Mouse (Mus musculus): Measurements from ENCODE around the gene Asb2. TPM values are rescaled to one million over a fixed set of nuclear protein-coding genes. Genes with fewer than 3 reads are reported as not detected.

Gene Asb2
- polyA plus RNA-seq, 1 experiment: 3.6 TPM

GRCm38 (mm10) chr12:103332879-103333278, 22.9 kb downstream of the Asb2 start:
- Histone ChIP-seq H3K27ac (ENCODE audit: control insufficient read depth, insufficient read depth, low read depth, low read length) (no peak overlapping the region), H3K4me1 (ENCODE audit: control insufficient read depth, insufficient read depth, low read length) (no peaks in the 10 kb centered on the region), H3K27me3 (ENCODE audit: control insufficient read depth, insufficient read depth, low read length) (no peaks in the 10 kb centered on the region), H3K36me3 (ENCODE audit: control insufficient read depth, insufficient read depth, low read length) (no peaks in the 10 kb centered on the region), H3K4me3 (ENCODE audit: control insufficient read depth, low read depth, low read length) (no peak overlapping the region)
- TF ChIP-seq CTCF (IDR thresholded peaks at IDR 0.05; ENCODE audit: control insufficient read depth, insufficient read depth, insufficient replicate concordance, low read depth, low read length): no peak

DNA sequence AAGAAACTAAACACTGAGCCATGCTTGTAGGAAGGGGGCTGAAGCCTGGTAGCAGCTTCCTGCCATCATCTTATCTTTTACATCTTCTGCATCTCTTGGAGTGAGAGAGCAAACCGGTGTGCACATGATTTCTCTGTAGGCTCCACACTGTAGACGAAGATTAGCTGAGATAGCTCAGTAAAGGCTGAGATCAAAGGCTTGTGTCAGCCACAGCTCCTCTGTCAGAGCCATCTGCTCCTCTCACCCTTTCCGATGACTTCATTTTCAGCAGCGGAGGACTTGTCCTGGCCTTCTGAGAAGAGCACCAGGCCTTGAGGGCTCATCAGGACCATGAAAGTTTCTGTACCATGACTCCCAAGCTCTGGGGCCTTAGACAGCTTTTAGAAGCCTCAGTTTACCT, 24.3 kb downstream of the Asb2 start:
- H3K27me3 ChIP-seq (ENCODE audit: control insufficient read depth, insufficient read depth, low read length): no peaks in the 10 kb centered on the region
- no peaks in the 10 kb centered on the region for H3K4me1 ChIP-seq (ENCODE audit: control insufficient read depth, insufficient read depth, low read length)
- H3K27ac ChIP-seq (ENCODE audit: control insufficient read depth, insufficient read depth, low read depth, low read length): no peak overlapping the region
- H3K36me3 ChIP-seq (ENCODE audit: control insufficient read depth, insufficient read depth, low read length): no peaks in the 10 kb centered on the region
- no peak for TF ChIP-seq CTCF (IDR thresholded peaks at IDR 0.05; ENCODE audit: control insufficient read depth, insufficient read depth, insufficient replicate concordance, low read depth, low read length)
- TF ChIP-seq POLR2A (IDR thresholded peaks at IDR 0.05; ENCODE audit: control insufficient read depth, low read depth, low read length): no peak
- H3K4me3 ChIP-seq (ENCODE audit: control insufficient read depth, low read depth, low read length): no peak overlapping the region

DNA sequence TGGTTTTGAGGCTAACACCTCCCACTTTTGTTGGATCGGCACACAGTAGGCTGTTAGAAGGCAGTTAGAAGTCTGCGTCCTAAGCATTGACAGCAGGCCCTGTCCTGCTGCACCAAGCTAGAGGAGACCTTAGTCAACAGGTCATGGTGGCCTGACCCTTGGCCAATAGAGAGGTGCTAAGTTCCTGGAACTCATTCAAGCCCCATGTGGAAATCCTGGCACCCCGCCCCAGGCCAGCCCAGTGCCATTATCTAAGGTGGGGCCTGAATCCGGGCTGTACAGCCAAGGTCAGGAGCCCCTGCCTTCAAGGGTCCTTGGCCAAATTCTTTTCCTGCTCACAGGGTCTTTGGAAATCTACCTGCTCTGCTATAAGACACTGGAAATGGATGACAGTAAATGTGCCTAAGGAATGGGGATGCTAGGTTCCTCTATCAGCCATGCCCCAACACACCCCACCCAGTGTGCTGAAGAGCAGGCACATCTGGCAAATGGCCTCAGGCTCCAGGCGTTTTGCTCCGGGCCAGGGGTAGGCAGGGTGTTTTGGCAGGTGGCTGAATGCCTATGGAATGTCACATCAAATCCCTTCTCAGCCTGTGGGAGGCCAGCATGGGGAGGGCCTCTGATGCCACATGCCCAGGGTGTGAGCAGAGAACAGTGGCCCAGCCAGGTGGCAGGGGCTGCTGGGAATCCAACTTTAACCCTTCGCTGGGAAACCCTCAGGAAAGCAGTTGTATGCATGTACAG, 27.2 kb downstream of the Asb2 start:
- H3K4me1 ChIP-seq (ENCODE audit: control insufficient read depth, insufficient read depth, low read length): peaks cover 8% of the 10 kb centered on the region
- H3K27ac ChIP-seq (ENCODE audit: control insufficient read depth, insufficient read depth, low read depth, low read length): no peak overlapping the region
- no peak for TF ChIP-seq POLR2A (IDR thresholded peaks at IDR 0.05; ENCODE audit: control insufficient read depth, low read depth, low read length)
- no peak overlapping the region for H3K4me3 ChIP-seq (ENCODE audit: control insufficient read depth, low read depth, low read length)
- no peaks in the 10 kb centered on the region for H3K27me3 ChIP-seq (ENCODE audit: control insufficient read depth, insufficient read depth, low read length)
- H3K36me3 ChIP-seq (ENCODE audit: control insufficient read depth, insufficient read depth, low read length): no peaks in the 10 kb centered on the region

DNA sequence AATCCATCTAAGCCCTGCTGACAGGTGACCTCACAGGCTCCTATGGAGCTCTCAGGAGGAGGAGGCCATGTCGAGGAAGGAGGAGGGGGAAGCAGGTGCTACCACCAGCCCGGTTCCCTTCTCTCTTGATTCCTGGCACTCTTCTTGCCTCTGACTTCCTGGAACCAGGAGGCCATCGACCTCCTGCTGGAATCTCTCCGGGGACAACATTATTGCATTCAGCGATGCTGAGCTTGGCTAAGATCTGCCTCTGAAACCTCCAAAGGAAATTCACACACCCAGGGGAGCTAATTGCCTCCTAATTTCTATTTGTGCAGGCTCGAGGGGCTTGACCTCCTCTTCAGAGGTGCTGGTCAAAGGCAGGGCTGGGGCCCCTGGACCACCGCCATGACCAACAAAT, 28.7 kb downstream of the Asb2 start:
- Histone ChIP-seq H3K4me1 (ENCODE audit: control insufficient read depth, insufficient read depth, low read length) (peaks cover 8% of the 10 kb centered on the region), H3K27me3 (ENCODE audit: control insufficient read depth, insufficient read depth, low read length) (no peaks in the 10 kb centered on the region), H3K36me3 (ENCODE audit: control insufficient read depth, insufficient read depth, low read length) (no peaks in the 10 kb centered on the region), H3K4me3 (ENCODE audit: control insufficient read depth, low read depth, low read length) (no peak overlapping the region), H3K27ac (ENCODE audit: control insufficient read depth, insufficient read depth, low read depth, low read length) (no peak overlapping the region)
- no peak for TF ChIP-seq CTCF (IDR thresholded peaks at IDR 0.05; ENCODE audit: control insufficient read depth, insufficient read depth, insufficient replicate concordance, low read depth, low read length)
- no peak for TF ChIP-seq POLR2A (IDR thresholded peaks at IDR 0.05; ENCODE audit: control insufficient read depth, low read depth, low read length)

DNA sequence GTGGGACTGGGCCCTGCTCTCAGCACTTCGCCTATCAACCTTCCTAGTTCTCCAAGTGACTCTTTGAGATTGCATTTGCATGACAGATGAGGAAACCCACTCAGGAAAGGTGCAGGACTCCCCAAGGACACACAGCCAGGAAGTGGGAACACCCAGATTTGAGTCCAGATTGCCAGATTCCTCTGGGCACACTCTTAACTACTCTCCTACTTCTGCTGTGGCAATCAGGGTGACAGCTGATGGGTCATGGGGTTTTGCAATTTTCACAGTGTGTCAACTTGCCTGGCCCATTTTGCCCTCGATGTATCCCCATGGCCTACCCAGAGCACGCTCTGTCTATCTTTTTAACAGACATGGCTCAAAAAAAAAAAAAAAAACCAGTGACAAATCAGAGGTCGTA, 29.2 kb downstream of the Asb2 start:
- Histone ChIP-seq H3K4me3 (ENCODE audit: control insufficient read depth, low read depth, low read length) (no peak overlapping the region), H3K4me1 (ENCODE audit: control insufficient read depth, insufficient read depth, low read length) (peaks cover 8% of the 10 kb centered on the region), H3K27ac (ENCODE audit: control insufficient read depth, insufficient read depth, low read depth, low read length) (no peak overlapping the region), H3K36me3 (ENCODE audit: control insufficient read depth, insufficient read depth, low read length) (no peaks in the 10 kb centered on the region), H3K27me3 (ENCODE audit: control insufficient read depth, insufficient read depth, low read length) (no peaks in the 10 kb centered on the region)
- no peak for TF ChIP-seq POLR2A (IDR thresholded peaks at IDR 0.05; ENCODE audit: control insufficient read depth, low read depth, low read length)

DNA sequence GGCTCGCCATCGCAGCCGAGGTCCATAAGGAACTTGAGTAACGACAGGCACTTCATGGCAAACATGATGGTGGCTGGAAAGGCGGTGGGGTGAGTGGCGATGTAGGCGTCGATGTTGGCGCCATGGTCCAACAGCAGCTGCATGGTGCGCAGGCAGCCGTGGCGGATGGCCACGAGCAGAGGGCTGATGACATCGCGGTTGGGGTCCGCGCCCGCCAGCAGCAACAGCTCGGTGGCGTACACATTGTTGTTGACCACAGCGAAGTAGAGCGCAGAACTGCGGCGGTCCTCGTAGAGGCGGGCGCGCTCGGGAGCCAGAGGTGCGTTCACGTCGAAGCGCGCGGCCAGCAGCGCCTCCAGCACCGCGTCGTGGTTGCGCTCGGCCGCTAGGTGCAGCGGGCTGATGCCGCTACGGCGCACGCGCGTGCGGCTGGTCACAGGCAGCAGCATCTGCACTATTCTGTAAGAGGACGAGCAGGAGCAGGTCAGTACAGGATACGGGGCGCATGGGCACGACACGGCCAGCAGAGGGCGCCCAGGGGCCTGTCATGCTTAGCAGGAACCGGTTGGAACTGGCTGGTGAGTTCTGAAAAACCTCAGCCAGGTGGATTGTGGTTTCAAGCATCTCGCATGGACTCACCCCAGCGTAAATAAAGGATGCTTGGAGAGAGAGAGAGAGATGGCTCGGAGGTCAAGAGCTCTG, 30.5 kb downstream of the Asb2 start:
- H3K36me3 ChIP-seq (ENCODE audit: control insufficient read depth, insufficient read depth, low read length): no peaks in the 10 kb centered on the region
- H3K4me1 ChIP-seq (ENCODE audit: control insufficient read depth, insufficient read depth, low read length): peaks cover 8% of the 10 kb centered on the region
- H3K27me3 ChIP-seq (ENCODE audit: control insufficient read depth, insufficient read depth, low read length): no peaks in the 10 kb centered on the region
- peak overlapping the region; percentile 59 for H3K4me3 ChIP-seq (ENCODE audit: control insufficient read depth, low read depth, low read length)
- no peak overlapping the region for H3K27ac ChIP-seq (ENCODE audit: control insufficient read depth, insufficient read depth, low read depth, low read length)
- TF ChIP-seq CTCF (IDR thresholded peaks at IDR 0.05; ENCODE audit: control insufficient read depth, insufficient read depth, insufficient replicate concordance, low read depth, low read length): peak; percentile 93
- no peak for TF ChIP-seq POLR2A (IDR thresholded peaks at IDR 0.05; ENCODE audit: control insufficient read depth, low read depth, low read length)

DNA sequence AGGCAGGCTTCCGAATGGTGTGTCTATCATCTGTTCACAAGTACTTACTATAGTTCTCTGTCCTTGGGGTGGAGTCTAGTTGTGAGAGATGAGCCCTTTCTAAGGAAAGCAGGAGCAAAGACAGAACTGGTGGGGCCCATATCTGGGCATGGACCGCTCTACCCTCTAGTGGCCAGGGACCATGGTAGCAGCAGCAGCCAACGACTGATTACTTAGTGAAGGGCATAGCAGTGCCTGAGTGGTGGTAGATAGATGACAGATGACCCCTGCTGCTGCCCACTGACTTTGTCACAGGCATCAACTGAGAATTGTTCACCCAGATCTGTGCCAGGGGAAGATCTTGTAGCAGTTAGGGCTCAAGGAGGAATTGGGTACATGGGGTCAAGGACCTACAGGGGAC, 33.0 kb downstream of the Asb2 start:
- H3K27ac ChIP-seq (ENCODE audit: control insufficient read depth, insufficient read depth, low read depth, low read length): no peak overlapping the region
- peaks cover 8% of the 10 kb centered on the region for H3K4me1 ChIP-seq (ENCODE audit: control insufficient read depth, insufficient read depth, low read length)
- no peaks in the 10 kb centered on the region for H3K36me3 ChIP-seq (ENCODE audit: control insufficient read depth, insufficient read depth, low read length)
- H3K27me3 ChIP-seq (ENCODE audit: control insufficient read depth, insufficient read depth, low read length): no peaks in the 10 kb centered on the region
- no peak for TF ChIP-seq POLR2A (IDR thresholded peaks at IDR 0.05; ENCODE audit: control insufficient read depth, low read depth, low read length)
- peak; percentile 56; the same call in 1 of the 2 replicates for TF ChIP-seq CTCF (IDR thresholded peaks at IDR 0.05; ENCODE audit: control insufficient read depth, insufficient read depth, insufficient replicate concordance, low read depth, low read length)
- H3K4me3 ChIP-seq (ENCODE audit: control insufficient read depth, low read depth, low read length): no peak overlapping the region
